Mouse (Mus musculus) left cerebral cortex, postnatal 36 days (tissue): ENCODE measurements around the gene Gli2. TPM values are rescaled to one million over a fixed set of nuclear protein-coding genes. Genes with fewer than 3 reads are reported as not detected.

Experiments
- DNase-seq, 2 experiments: peaks; one replicate each; pipeline ENCODE4 v3.0.0; 2021 to 2022; ENCODE audit warnings: low spot score in 2 of 2, mixed read lengths in 1 of 2
- intact Hi-C: fragments of 180-260 bp; cut with DNase I; formaldehyde crosslinking; loops from one replicate; pipeline ENCODE4 v1.15.1; 2025
- total RNA-seq, 2 experiments: library from RNA; stranded (reverse); gene quantifications; 2 replicates each; pipeline ENCODE4 v1.2.3; 2021

Gene Gli2
- total RNA-seq, 2 experiments from 2014 or later, result 3.2 to 4.8 TPM

GRCm38 (mm10) chr1:119016866-119017265 lies 36.6 kb downstream of the Gli2 start:
- intact Hi-C loops, result no loop called here
- DNase-seq, result peak; percentile 26 to 59

DNA sequence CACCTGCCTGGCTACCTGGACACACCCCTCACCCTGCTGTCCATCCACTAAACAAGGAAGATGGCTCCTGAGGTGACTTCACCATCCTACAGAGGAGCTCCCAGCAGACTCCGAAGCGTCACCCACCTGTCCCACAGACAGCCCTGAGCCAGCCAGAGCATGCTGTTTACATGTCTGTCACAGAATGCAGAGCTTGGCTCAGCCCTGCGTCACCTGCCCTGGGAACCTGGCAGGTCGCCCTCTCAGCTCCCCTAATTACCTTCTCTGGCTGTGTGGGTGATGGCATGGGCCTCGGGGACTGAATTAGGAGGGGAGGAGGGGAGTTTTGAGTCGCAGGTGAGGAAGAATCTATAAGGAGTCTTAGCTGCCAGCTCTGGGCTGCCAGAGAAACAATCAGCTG lies 38.3 kb downstream of the Gli2 start:
- DNase-seq, result no peak
- intact Hi-C loops, result no loop called here

DNA sequence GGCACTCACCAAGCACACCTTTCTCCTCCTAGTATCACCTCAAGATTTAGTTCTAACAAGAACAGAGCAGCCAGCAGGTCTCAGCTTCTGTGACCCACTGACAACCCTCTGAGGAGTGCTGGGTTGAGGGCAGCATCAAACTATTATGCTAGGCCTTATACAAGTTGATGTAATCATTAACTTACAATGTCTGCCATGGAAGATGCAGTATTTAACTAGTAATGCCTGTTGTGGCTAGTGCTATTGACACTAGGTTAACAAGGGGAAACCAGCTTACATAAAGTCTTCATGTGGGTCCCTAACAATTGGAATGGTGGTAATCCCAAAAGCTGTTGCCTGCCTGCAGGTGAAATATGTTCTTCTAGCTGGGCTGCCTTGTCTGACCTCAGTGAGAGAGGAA lies 44.5 kb downstream of the Gli2 start:
- no peak for DNase-seq
- intact Hi-C loops, result no loop called here

DNA sequence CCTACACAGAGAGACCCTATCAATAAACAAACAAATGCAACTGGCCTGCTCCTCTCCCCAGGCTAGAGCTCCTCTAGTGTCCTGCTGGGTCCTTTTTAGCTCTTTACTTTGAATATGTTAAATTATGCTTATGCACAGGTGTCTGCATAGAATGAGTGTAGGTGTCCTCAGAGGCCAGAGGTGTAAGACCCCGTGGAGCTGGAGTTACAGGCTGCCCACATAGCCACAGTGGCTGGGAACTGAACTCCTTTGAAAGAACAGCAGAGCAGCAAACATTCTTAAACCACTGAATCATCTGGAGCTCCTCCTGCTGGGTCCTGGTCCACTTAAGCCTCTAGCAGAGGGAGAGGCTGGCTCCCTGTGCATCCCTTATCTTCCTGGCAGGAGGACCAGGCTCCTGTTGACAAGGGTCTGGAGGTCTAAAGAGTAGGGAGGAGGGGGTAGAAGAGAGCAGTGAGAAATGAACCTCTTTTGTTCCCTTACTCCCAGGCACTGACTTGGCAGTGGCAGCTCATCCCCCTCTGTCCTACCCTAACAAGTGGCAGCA lies 49.5 kb downstream of the Gli2 start:
- intact Hi-C loops, result no loop called here
- DNase-seq, result no peak

GRCm38 (mm10) chr1:119001454-119002034 lies 51.9 kb downstream of the Gli2 start:
- no peak for DNase-seq
- intact Hi-C loops, result no loop called here

DNA sequence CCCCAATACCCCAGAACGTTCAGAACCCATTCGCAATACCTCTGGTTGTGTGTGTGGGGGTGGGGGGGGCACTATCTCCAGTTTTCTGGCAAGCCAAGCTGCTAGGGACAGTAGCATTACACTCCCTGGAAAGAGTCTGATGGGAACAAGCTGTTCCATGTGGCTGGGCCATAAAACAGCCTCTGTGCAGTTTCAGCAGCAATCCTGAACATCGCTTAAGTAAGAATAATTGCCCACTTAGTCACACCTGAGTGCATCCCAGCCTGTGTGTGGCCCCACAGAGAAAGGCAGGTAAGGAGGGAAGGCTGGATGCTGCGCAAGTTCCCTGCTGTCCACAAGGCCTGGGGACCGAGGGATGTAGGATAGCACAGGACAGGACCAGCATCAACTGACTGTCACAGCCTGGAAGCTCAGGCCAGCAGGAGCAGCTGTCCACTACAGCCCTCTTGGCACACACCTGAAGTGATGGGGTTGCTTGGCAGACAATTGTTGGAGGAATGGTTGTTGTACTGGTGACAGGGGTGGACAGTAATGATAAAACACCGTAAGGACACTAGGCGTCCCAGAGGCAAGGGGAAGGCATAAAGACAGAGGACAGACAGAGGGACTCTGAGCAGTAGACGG lies 58.8 kb downstream of the Gli2 start:
- intact Hi-C loops, result no loop called here
- no peak for DNase-seq

GRCm38 (mm10) chr1:118993775-118994174 lies 59.6 kb downstream of the Gli2 start:
- no peak for DNase-seq
- intact Hi-C loops, result no loop called here

DNA sequence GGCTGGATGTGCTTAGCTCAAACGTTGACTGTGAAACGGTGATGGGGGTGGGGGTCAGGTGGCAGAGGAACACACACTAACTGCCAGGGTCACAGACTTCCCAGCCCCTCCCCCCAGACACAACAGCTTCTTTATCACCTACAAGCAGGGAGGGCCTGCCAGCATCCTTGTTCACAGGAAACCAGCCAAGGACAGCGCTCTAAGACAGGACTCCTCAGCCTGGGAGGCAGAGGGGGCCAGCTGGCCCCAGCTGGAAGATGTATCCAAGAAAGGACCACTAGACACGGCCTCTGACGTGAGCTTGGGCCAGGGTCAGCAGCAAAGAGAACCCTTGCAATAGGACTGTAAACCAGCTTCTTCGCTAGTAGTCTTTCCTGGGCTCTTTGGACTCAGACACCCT lies 65.1 kb downstream of the Gli2 start:
- intact Hi-C loops, result no loop called here
- no peak for DNase-seq

DNA sequence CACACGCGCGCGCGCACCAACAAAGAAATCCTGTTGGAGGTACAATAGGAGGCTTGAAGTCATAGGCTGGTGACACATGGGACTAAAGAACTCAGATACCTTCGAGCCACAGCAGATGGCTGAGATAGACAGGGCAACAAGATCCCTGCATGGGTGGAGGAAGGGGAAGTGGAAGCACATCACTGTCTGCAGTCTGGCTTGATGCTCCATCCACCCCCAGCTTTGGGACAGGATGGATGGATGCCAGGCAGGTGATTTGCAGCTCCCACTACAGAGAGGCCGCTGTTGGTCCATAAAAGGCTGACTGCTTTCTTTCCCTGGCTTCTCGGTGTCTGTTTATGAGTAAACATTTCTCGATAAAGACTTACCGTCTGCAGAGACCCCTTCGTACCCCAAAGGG lies 65.9 kb downstream of the Gli2 start:
- intact Hi-C loops, result no loop called here
- DNase-seq, result no peak

GRCm38 (mm10) chr1:118983389-118983788 lies 70.0 kb downstream of the Gli2 start:
- intact Hi-C loops, result no loop called here
- DNase-seq, result no peak

GRCm38 (mm10) chr1:118982805-118983211 lies 70.6 kb downstream of the Gli2 start:
- intact Hi-C loops, result no loop called here
- DNase-seq, result no peak

DNA sequence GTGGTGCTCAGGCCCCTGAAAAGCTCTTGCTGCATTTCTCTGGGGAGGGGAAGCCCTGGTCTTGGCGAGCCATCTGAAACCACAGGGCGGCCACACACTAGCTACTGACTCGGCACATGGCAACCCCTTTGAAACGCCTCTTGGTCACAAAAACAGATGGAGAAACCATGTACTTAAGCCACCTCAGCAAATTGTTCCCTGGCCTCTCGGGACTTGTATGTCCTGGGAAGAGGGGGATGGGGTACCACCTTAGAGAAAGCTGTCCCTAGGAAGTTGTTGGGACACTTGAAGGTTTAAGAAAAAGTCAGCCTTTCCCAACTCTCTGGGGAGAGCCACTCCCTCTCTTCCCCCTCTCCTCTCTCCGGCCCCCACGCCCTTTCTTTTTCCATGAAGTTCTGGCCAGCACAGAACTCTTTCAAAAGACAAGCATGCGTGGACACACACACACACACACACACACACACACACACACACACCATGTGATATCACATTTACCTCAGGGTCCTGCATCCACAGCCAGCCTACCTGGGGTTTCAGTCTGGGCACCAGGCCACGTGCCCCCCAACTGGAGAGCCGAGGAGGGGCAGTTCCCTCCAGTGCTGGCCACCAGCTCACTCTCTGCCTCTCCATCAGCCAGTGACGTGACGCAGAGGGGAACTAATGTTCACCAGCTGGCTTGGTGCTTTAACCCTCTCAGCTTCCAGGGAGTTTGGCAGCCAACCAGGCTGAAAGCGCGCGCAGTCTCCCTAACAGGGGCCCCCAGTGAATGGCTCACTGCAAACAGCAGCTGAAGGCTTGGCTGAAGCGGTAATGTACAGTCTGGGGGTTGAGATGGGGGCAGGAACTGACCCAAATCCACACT lies 71.2 kb downstream of the Gli2 start:
- intact Hi-C loops, result no loop called here
- peak in 1 of 2 experiments; percentile 11 for DNase-seq

DNA sequence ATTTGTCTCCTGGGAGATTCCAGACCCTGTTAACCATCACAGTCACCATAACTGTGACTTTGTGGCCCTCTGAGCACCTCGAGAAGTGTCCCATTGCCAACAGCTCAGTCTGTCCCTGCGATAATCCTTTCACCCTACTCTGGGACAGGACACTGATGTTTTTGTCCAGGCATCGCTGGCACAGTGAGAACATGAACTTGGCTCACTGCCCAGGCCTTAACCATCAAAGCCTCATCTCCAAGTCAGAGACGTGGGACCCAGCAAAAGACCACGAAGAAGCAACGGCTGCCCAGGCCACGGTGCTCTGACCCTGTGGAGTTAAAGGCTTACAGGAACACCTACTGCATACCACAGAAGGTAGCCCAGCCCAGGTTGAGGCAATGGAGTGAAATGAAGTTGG lies 72.8 kb downstream of the Gli2 start:
- DNase-seq, result no peak
- intact Hi-C loops, result no loop called here

DNA sequence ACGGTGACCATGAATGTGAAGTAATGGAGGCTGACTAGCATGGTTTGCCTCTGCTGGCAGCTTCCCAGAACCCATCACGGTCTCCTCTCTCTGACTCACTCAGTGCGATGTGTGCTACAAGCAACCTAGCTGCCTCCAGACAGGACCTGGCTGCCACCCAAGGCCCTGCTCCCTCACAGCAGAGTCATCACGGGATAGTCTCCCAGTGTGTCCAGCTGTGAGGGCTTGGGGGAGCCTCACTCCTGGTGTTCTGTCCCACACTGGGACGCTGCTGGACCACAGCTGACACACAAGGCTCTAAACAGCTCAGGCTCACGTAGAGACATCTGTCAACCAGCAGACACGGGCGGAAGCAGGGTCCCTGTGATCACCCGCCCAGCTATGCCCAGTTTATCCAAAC lies 76.8 kb downstream of the Gli2 start:
- peak; percentile 30 to 48 for DNase-seq
- intact Hi-C loops, result no loop called here

DNA sequence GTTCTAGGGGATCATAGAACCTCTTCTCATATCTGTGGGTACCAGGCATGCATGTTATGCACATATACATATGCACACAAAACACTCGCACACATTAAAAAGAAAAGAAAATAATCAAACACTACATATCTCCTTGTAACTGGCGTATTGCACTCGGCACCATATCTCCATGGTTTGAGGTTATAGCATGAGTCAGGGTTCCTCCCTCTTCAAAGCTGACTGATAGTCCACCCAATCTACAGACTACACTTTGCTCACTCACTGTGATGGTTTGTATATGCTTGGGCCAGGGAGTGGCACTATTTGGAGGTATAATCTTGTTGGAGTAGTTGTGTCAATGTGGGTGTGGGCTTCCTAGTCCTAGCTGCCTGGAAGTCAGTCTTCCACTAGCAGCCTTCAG lies 78.0 kb downstream of the Gli2 start:
- intact Hi-C loops, result no loop called here
- DNase-seq, result no peak

- intact Hi-C loops, result no loop called here
- DNase-seq, result no peak
These were observed 83.4 kb downstream of the Gli2 start for GRCm38 (mm10) chr1:118970068-118970467.

DNA sequence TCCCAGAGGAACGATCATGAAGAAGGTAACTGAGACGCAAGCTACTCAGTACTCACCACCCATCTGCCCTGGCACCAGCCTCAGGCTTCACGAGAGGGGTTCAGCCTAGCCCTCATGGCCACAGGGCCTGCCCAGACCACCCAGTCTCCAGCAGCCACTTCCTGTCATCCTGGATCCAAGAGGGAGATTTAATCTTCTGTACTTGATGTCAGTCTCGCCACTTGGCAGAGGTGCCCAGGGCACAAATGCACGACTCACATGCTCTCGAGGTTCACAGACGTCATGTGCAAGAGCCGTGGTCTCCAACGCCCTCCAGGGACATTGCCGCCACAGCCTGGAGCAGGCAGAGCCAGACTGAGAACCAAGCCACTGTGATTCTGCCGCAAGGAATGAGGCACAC lies 84.0 kb downstream of the Gli2 start:
- intact Hi-C loops, result no loop called here
- DNase-seq, result no peak

GRCm38 (mm10) chr1:118968661-118969179 lies 84.7 kb downstream of the Gli2 start:
- DNase-seq, result no peak
- intact Hi-C loops, result no loop called here

DNA sequence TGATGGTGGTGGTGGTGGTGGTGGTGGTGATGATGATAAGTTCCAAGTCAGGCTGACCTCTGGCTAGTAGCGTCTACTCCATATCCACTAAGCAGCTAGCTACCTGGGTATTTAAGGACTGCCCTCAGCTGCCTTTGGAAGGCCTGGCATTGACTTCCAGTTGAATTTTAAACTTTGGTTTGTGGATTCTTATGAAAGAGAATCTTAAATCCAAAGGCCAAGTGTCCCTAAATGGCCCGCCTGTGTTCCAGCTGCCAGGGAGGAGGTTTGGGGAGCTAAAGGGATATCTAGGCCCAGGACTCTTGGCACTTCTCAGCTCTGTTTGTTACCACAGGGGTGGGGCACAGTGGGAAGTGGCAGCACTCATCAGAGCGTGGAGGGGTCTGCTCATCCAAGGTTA lies 85.4 kb downstream of the Gli2 start:
- intact Hi-C loops, result no loop called here

GRCm38 (mm10) chr1:118967281-118967680 lies 86.1 kb downstream of the Gli2 start:
- DNase-seq, result no peak
- intact Hi-C loops, result no loop called here

More for the DNA sequence above, 85.4 kb downstream of the Gli2 start:
- no peak for DNase-seq
